Mouse (Mus musculus) left cerebral cortex, postnatal 36 days (tissue): ENCODE measurements around the gene Gpr108. TPM values are rescaled to one million over a fixed set of nuclear protein-coding genes. Genes with fewer than 3 reads are reported as not detected.

Experiments
- microRNA-seq: library from miRNA; unstranded; fragments of <30 nt; microRNA quantifications from one replicate; pipeline ENCODE4 v1.2.0, GENCODE M21; 2022
- total RNA-seq, 2 experiments: library from RNA; stranded (reverse); gene quantifications; 2 replicates each; pipeline ENCODE4 v1.2.3; 2021

Gpr108 gene
- total RNA-seq, 2 experiments from 2014 or later = 23.2 to 23.4 TPM

Small RNA genes within 50 kb of the gene (microRNA-seq; reads per million reads assigned to microRNA genes)
- not detected for gene Mir6978

Other genes with a start within 250 kb of the Gpr108 start
- not detected for gene Pspn, start 248.4 kb downstream of the Gpr108 start, total RNA-seq
- 10 to 100 TPM; 63.4 to 65.3 TPM for gene Gtf2f1, start 237.2 kb downstream of the Gpr108 start, total RNA-seq
- gene Gm17949, start 237.0 kb downstream of the Gpr108 start, total RNA-seq = under 1 TPM; 0.27 to 0.34 TPM
- gene Khsrp, start 216.9 kb downstream of the Gpr108 start, total RNA-seq = 100 to 1,000 TPM; 106 to 112 TPM
- not detected for gene Slc25a41, start 206.8 kb downstream of the Gpr108 start, total RNA-seq
- gene Crb3, start 189.3 kb downstream of the Gpr108 start, total RNA-seq = 1 to 10 TPM in 1 of 2 experiments, under 1 TPM in 1; 0.32 to 1.3 TPM
- gene Slc25a23, start 188.6 kb downstream of the Gpr108 start, total RNA-seq = 100 to 1,000 TPM; 347 to 354 TPM
- gene Dennd1c, start 169.9 kb downstream of the Gpr108 start, total RNA-seq = 1 to 10 TPM; 1.7 to 2.5 TPM
- gene Tubb4a, start 160.7 kb downstream of the Gpr108 start, total RNA-seq = 100 to 1,000 TPM; 620 to 748 TPM
- under 1 TPM; 0.25 to 0.41 TPM for gene Tnfsf9, start 143.1 kb downstream of the Gpr108 start, total RNA-seq
- under 1 TPM in 1 of 2 experiments, not detected in 1; 0.52 TPM for gene Cd70, start 98.7 kb downstream of the Gpr108 start, total RNA-seq
- not detected for gene Tnfsf14, start 54.3 kb downstream of the Gpr108 start, total RNA-seq
- gene C3, start 20.3 kb downstream of the Gpr108 start, total RNA-seq = under 1 TPM; 0.59 to 0.74 TPM
- 1 to 10 TPM; 5.3 to 9.2 TPM for gene Trip10, start 1.0 kb upstream of the Gpr108 start, total RNA-seq
- 1 to 10 TPM; 3.7 to 4.7 TPM for gene Vav1, start 30.7 kb upstream of the Gpr108 start, total RNA-seq
- gene Adgre1, start 110.2 kb upstream of the Gpr108 start, total RNA-seq = 1 to 10 TPM; 5.1 to 5.9 TPM